Mouse (Mus musculus) forebrain, embryonic 15.5 days (tissue): Measurements from ENCODE around the gene Pigo. TPM values are rescaled to one million over a fixed set of nuclear protein-coding genes. Genes with fewer than 3 reads are reported as not detected.
"Not testable (repeated sequence)": the region's sequence is repeated elsewhere in the genome, so short reads cannot be mapped to it uniquely, and the experiment has no call there.

Experiments used
- ATAC-seq: fragments of 200-750 bp; cut with Nextera tagmentation; replicated peaks from 2 replicates; pipeline ENCODE4 v1.8.0; 2017; ENCODE audit warnings: mild to moderate bottlenecking, moderate TSS enrichment, moderate library complexity
- H3K27ac ChIP-seq: fragments of 300-500 bp; sonication (generic); replicated peaks from 2 replicates; pipeline ENCODE4 v1.5.1; 2015; ENCODE audit warnings: mild to moderate bottlenecking, inconsistent platforms
- H3K27me3 ChIP-seq: fragments of 300-500 bp; sonication (generic); 2 replicates; pipeline ENCODE4 v1.6.1; 2015; ENCODE audit warnings: inconsistent platforms
- H3K36me3 ChIP-seq: fragments of 300-500 bp; sonication (generic); 2 replicates; pipeline ENCODE4 v1.6.1; 2015; ENCODE audit warnings: mild to moderate bottlenecking, inconsistent platforms
- H3K4me1 ChIP-seq: fragments of 300-500 bp; sonication (generic); 2 replicates; pipeline ENCODE4 v1.6.1; 2015; ENCODE audit warnings: inconsistent platforms
- H3K4me2 ChIP-seq: fragments of 300-500 bp; sonication (generic); replicated peaks from 2 replicates; pipeline ENCODE4 v1.6.1; 2015; ENCODE audit warnings: mild to moderate bottlenecking, inconsistent platforms
- H3K4me3 ChIP-seq: fragments of 300-500 bp; sonication (generic); 2 replicates; pipeline ENCODE4 v1.5.1; 2015; ENCODE audit warnings: mild to moderate bottlenecking, inconsistent platforms
- H3K9ac ChIP-seq: fragments of 300-500 bp; sonication (generic); replicated peaks from 2 replicates; pipeline ENCODE4 v1.6.1; 2015; ENCODE audit warnings: mild to moderate bottlenecking, inconsistent platforms
- H3K9me3 ChIP-seq: fragments of 300-500 bp; sonication (generic); 2 replicates; pipeline ENCODE4 v1.6.1; 2016; ENCODE audit warnings: inconsistent platforms
- WGBS: fragments of 180-500 bp; shearing (Covaris S2); methylation state at CpG from one replicate; pipeline ENCODE4 v1.1.7; 2015; ENCODE audit warnings: mixed read lengths; 5-methylcytosine and 5-hydroxymethylcytosine counted together
- polyA plus RNA-seq: library from polyadenylated mRNA; unstranded; fragments of >200 nt; fragmentation: Nextera tagmentation; extraction: Ambion mirVana; gene quantifications from 2 replicates; pipeline ENCODE4 v1.2.1, GENCODE M21; 2015

The Pigo gene
- polyA plus RNA-seq, 1 experiment from 2014 or later = 23.2 TPM

DNA sequence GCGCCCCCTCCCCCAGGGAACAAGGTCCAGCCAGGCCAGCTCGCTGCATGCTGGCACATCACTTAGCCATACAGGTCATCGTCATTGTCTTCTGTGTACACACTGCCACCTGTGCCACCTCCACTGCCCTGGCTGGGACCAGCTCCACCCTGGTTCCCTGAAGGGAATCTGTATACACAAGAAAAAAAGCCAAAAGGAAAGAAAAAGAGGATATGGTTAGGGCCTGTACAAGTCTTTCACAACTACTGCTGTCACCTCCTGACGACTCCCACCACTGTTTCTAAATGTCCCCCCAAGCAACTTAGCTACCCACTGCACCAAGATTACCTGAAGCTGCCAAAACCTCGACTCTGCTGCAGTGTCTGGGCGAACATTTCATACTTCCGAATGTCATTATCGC lies 45.2 kb downstream of the Pigo start:
- not testable (repeated sequence) for H3K4me3 ChIP-seq, H3K4me2 ChIP-seq, ATAC-seq, H3K27me3 ChIP-seq, H3K4me1 ChIP-seq, H3K9me3 ChIP-seq, H3K9ac ChIP-seq, H3K27ac ChIP-seq
- 92% methylated on average over 8 of the region's 8 CpGs for WGBS
- peaks cover 78% of the 10 kb centered on the region for H3K36me3 ChIP-seq

DNA sequence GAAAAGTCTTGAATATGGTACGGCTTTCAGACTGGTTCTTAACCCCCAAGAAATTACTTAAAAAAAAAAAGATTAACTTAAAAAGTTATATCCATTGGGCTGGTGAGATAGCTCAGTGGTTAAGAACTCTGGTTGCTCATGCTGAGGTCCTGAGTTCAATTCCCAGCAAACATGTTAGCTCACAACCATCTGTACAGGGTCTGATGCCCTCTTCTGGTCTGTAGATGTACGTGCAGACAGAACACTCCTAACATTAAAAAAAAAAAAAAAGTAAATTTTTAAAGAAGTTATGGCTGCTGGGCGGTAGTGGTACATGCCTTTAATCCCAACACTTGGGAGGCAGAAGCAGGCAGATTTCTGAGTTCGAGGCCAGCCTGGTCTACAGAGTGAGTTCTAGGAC lies 47.6 kb downstream of the Pigo start:
- H3K4me1 ChIP-seq = no peaks in the 10 kb centered on the region

DNA sequence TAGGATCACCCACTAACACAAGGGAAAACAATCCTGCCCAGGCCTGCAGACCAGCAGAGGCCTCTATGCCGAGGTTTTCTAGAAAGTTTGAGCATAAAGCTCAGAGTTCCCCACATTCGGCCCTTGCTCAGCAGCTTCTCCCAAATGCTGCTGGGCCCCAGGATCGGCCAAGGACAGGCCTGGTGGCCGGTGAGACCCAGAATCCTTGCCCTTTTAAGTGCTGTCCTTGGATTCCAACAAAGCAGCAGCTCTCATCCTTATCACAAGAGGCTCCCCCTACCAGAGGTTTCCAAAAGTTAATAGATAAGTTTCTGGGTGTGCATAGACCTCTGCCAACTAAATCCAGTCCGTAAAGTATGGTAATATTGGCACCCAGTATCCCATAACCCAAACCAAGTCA lies 51.8 kb downstream of the Pigo start:
- peaks cover 19% of the 10 kb centered on the region for H3K36me3 ChIP-seq
- no peak for ATAC-seq
- no peaks in the 10 kb centered on the region for H3K27me3 ChIP-seq
- no peak overlapping the region for H3K4me2 ChIP-seq
- no peak overlapping the region for H3K27ac ChIP-seq
- H3K4me1 ChIP-seq = no peaks in the 10 kb centered on the region
- H3K9ac ChIP-seq = no peak overlapping the region
- H3K9me3 ChIP-seq = no peaks in the 10 kb centered on the region
- WGBS = 86% methylated on average over 5 of the region's 5 CpGs
- H3K4me3 ChIP-seq = no peak overlapping the region

More for the DNA sequence above, 47.6 kb downstream of the Pigo start:
- no peaks in the 10 kb centered on the region for H3K9me3 ChIP-seq
- peaks cover 55% of the 10 kb centered on the region for H3K36me3 ChIP-seq
- ATAC-seq = no peak
- H3K27ac ChIP-seq = no peak overlapping the region
- no peak overlapping the region for H3K4me3 ChIP-seq
- H3K27me3 ChIP-seq = no peaks in the 10 kb centered on the region
- WGBS = 97% methylated on average over 4 of the region's 4 CpGs
- H3K4me2 ChIP-seq = no peak overlapping the region
- H3K9ac ChIP-seq = no peak overlapping the region

DNA sequence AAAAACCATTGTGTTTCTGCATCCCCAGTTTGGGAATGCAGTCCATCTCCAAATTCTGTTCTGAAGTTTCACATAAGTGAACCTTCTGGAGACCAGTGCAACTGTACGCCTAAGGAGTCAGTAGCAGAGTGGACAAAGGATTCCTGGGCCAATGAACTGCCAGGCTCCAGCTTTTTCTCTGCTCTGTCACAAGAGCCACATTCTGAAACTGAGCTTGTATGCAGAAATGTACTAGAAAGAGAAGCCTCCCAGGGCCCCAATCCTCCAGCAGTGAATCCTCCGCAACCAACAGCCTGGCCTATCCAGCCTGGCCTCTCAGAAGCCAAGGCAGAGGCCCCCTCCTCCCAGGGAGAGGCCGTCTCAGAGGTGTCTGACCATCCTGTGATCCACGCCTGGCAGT lies 52.7 kb downstream of the Pigo start:
- H3K9me3 ChIP-seq = no peaks in the 10 kb centered on the region

DNA sequence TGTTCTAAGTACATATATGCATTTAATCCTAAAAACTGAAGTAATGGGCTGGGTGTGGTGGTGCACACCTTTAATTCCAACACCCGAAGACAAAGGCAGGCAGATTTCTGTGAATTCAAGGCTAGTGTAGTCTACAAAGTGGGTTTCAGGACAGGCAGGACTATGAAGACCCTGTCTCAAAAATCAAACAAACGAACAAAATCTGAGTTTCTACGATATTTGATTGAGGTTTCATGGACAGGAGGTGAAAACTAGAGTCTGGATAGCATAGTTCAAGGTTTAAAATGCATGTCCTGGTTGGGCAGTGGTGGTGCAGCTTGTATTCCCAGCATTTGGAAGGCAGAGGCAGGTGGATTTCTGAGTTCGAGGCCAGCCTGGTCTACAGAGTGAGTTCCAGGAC lies 56.3 kb downstream of the Pigo start, which contains the start of gene 1700022I11Rik:
Gene 1700022I11Rik, plus strand, starts transcription at position 301 of the 400 bp plus-strand sequence.
- no peak within 1 kb of the TSS for H3K9ac ChIP-seq
- 86% methylated on average over 4 of the region's 4 CpGs for WGBS
- peaks cover 4% of the 10 kb centered on the region; the same call in 1 of the 2 replicates for H3K4me1 ChIP-seq
- no peak for ATAC-seq
- H3K27ac ChIP-seq = no peak within 1 kb of the TSS
- no peaks in the 10 kb centered on the region for H3K36me3 ChIP-seq
- H3K4me3 ChIP-seq = no peak within 1 kb of the TSS
- H3K27me3 ChIP-seq = no peaks in the 10 kb centered on the region
- no peaks in the 10 kb centered on the region for H3K9me3 ChIP-seq
- H3K4me2 ChIP-seq = no peak within 1 kb of the TSS

More for the DNA sequence above, 52.7 kb downstream of the Pigo start:
- Histone ChIP-seq H3K4me1 (no peaks in the 10 kb centered on the region), H3K27me3 (no peaks in the 10 kb centered on the region), H3K4me3 (no peak overlapping the region), H3K36me3 (peaks cover 10% of the 10 kb centered on the region; the same call in 1 of the 2 replicates), H3K27ac (no peak overlapping the region), H3K4me2 (no peak overlapping the region), H3K9ac (no peak overlapping the region)
- 76% methylated on average over 4 of the region's 4 CpGs for WGBS
- no peak for ATAC-seq

Other genes with a start within 250 kb of the Pigo start
- 0.05 TPM in 1 of 2 replicates, not detected in the other for gene Fam205a1, start 171.9 kb downstream of the Pigo start, polyA plus RNA-seq
- gene Gm12394, start 169.0 kb downstream of the Pigo start, polyA plus RNA-seq = 0.41 and 0.51 TPM in 2 replicates
- 1.6 and 1.8 TPM in 2 replicates for gene Fam205c, start 151.6 kb downstream of the Pigo start, polyA plus RNA-seq
- gene Phf24, start 109.2 kb downstream of the Pigo start, polyA plus RNA-seq = 20.5 and 22.2 TPM in 2 replicates
- 49.3 and 55.1 TPM in 2 replicates for gene Dnajb5, start 76.0 kb downstream of the Pigo start, polyA plus RNA-seq
- 0.41 TPM in 2 replicates for gene 1700022I11Rik, start 56.2 kb downstream of the Pigo start, polyA plus RNA-seq
- 505 and 521 TPM in 2 replicates for gene Vcp, start 25.3 kb downstream of the Pigo start, polyA plus RNA-seq
- gene Fancg, start 15.3 kb downstream of the Pigo start, polyA plus RNA-seq = 28.1 and 29.9 TPM in 2 replicates
- gene Stoml2, start 5.9 kb upstream of the Pigo start, polyA plus RNA-seq = 259 and 263 TPM in 2 replicates
- gene Fam214b, start 20.4 kb upstream of the Pigo start, polyA plus RNA-seq = 44.8 and 45.3 TPM in 2 replicates
- gene Unc13b, start 33.1 kb upstream of the Pigo start, polyA plus RNA-seq = 17.9 and 18.7 TPM in 2 replicates
- 0.92 and 0.98 TPM in 2 replicates for gene Atp8b5, start 241.3 kb upstream of the Pigo start, polyA plus RNA-seq